In genomic region chr16:29847734-29848133, GRCm38 (mm10) we compare ENCODE assay signal across 21 mouse cellular contexts.
DNase-seq lines count a peak whose midpoint lies in the region; ATAC-seq and TF ChIP-seq lines count a peak whose summit lies in the region.
"Had no signal": no experiment of that assay in that cellular context is flagged by ENCODE, and none has a peak within 500 bp of the region (broad histone marks: within the 10 kb centered on the region; RNA-seq: fewer than 3 reads in every experiment).

No protein-coding gene starts in this region.

- no peak for TF ChIP-seq EP300 in MEL (IDR thresholded peaks at IDR 0.05; ENCODE audit: low read depth in 1 of 2, low read length in 2 of 2)

- no peaks in the 10 kb centered on the region; the same call in 1 of the 2 replicates for H3K79me2 ChIP-seq in MEL (ENCODE audit: control insufficient read depth, insufficient read depth, low read length, poor library complexity)

- DNase-seq in lung, adult 18-20 months = no peak
- DNase-seq in MEL (ENCODE audit: low read depth, low spot score) = peak; percentile 50
- DNase-seq in liver, embryonic 13.5 days = no peak
- DNase-seq in splenic B cell, adult 2 months (ENCODE audit: low read depth, low spot score) = peak; percentile 72
- DNase-seq in kidney, postnatal 14 days = no peak
- no peak for DNase-seq in left cerebral cortex, postnatal 25 days (ENCODE audit: low spot score in 2 of 2)
- DNase-seq: cerebellum, adult 11 months; cerebellum, postnatal 25 days; gastrocnemius, postnatal 36 days; kidney, adult 9 months; lung, embryonic 14.5 days; lung, postnatal 4 days; thymus, postnatal 25 days had no signal

- no peaks in the 10 kb centered on the region for H3K27me3 ChIP-seq in lung, embryonic 15.5 days
- H3K27me3 ChIP-seq in MEL (ENCODE audit: control insufficient read depth in 1 of 2, insufficient read depth in 2 of 2, low read length in 2 of 2) = no peaks in the 10 kb centered on the region
- no peaks in the 10 kb centered on the region for H3K27me3 ChIP-seq in liver, embryonic 13.5 days
- no peaks in the 10 kb centered on the region for H3K27me3 ChIP-seq in splenic B cell, adult 2 months (ENCODE audit: control insufficient read depth, insufficient read depth, low read length, poor library complexity, severe bottlenecking)
- H3K27me3 ChIP-seq: embryonic facial prominence, embryonic 15.5 days; Patski had no signal

- intact Hi-C loops in left cerebral cortex, postnatal 25 days (cut with DNase I) = no loop called here

- peaks cover 39% of the 10 kb centered on the region for H3K4me1 ChIP-seq in lung, embryonic 15.5 days
- peaks cover 40 to 56% of the 10 kb centered on the region in 2 experiments for H3K4me1 ChIP-seq in MEL (ENCODE audit: control insufficient read depth in 1 of 2, insufficient read depth in 2 of 2, low read length in 2 of 2)
- H3K4me1 ChIP-seq in liver, embryonic 13.5 days (replicated peaks) = peaks cover 68% of the 10 kb centered on the region

- H3K4me3 ChIP-seq in lung, embryonic 15.5 days = no peak overlapping the region
- peak overlapping the region in 1 of 2 experiments; percentile 18 for H3K4me3 ChIP-seq in MEL (ENCODE audit: control insufficient read depth in 1 of 2, insufficient read depth in 1 of 2, low read depth in 2 of 2, low read length in 2 of 2)
- no peak overlapping the region for H3K4me3 ChIP-seq in liver, embryonic 13.5 days (replicated peaks)
- H3K4me3 ChIP-seq: embryonic facial prominence, embryonic 15.5 days; hindbrain, embryonic 12.5 days; limb, embryonic 13.5 days; neural tube, embryonic 13.5 days had no signal

- no peak for TF ChIP-seq CTCF in MEL (IDR thresholded peaks at IDR 0.05 in 2 of 3, conservative IDR thresholded peaks at IDR 0.05 in 1 of 3; ENCODE audit: control insufficient read depth in 1 of 3, insufficient read depth in 1 of 3, low read depth in 2 of 3, low read length in 3 of 3, poor library complexity in 1 of 3, severe bottlenecking in 1 of 3)

- no peak overlapping the region for H3K9ac ChIP-seq in lung, embryonic 15.5 days
- peak overlapping the region; percentile 46 for H3K9ac ChIP-seq in MEL (ENCODE audit: control insufficient read depth, low read depth, low read length, poor library complexity, severe bottlenecking)
- no peak overlapping the region for H3K9ac ChIP-seq in liver, embryonic 13.5 days
- H3K9ac ChIP-seq: embryonic facial prominence, embryonic 15.5 days; hindbrain, embryonic 12.5 days; limb, embryonic 13.5 days; lung, embryonic 14.5 days; neural tube, embryonic 13.5 days had no signal

- no peak for ATAC-seq in lung, embryonic 15.5 days (ENCODE audit: borderline replicate concordance, extremely low read depth, low FRiP score, low TSS enrichment)
- ATAC-seq in liver, embryonic 13.5 days (ENCODE audit: low read depth) = no peak
- ATAC-seq: forebrain, embryonic 16.5 days; Patski had no signal

- no peak overlapping the region for H3K4me2 ChIP-seq in lung, embryonic 15.5 days
- H3K4me2 ChIP-seq in liver, embryonic 13.5 days = no peak overlapping the region
- H3K4me2 ChIP-seq: embryonic facial prominence, embryonic 15.5 days; hindbrain, embryonic 12.5 days; limb, embryonic 13.5 days; lung, embryonic 14.5 days; midbrain, embryonic 11.5 days; neural tube, embryonic 13.5 days had no signal

- TF ChIP-seq RAD21 in MEL (IDR thresholded peaks at IDR 0.05; ENCODE audit: low read depth, low read length) = no peak

- WGBS in lung, embryonic 15.5 days = 71% methylated on average over 4 of the region's 4 CpGs
- WGBS in liver, embryonic 13.5 days (ENCODE audit: insufficient replicate concordance) = 54% methylated on average over 4 of the region's 4 CpGs

- H3K27ac ChIP-seq in lung, embryonic 15.5 days = peak overlapping the region; percentile 8
- H3K27ac ChIP-seq in MEL (ENCODE audit: control insufficient read depth, low read depth, low read length) = peak overlapping the region; percentile 92
- H3K27ac ChIP-seq in liver, embryonic 13.5 days = peak overlapping the region; percentile 35; the same call in 1 of the 2 replicates
- H3K27ac ChIP-seq: embryonic facial prominence, embryonic 15.5 days; hindbrain, embryonic 12.5 days; limb, embryonic 13.5 days; neural tube, embryonic 13.5 days had no signal

- no peak for TF ChIP-seq POLR2A in MEL (IDR thresholded peaks at IDR 0.05; ENCODE audit: control insufficient read depth in 1 of 2, insufficient read depth in 1 of 2, low read depth in 1 of 2, low read length in 2 of 2, poor library complexity in 1 of 2)

- no peaks in the 10 kb centered on the region for H3K9me3 ChIP-seq in lung, embryonic 15.5 days
- no peaks in the 10 kb centered on the region for H3K9me3 ChIP-seq in MEL (replicated peaks; ENCODE audit: insufficient read depth, low read length)
- H3K9me3 ChIP-seq in liver, embryonic 13.5 days (replicated peaks) = no peaks in the 10 kb centered on the region
- H3K9me3 ChIP-seq: embryonic facial prominence, embryonic 15.5 days; hindbrain, embryonic 12.5 days; limb, embryonic 13.5 days; neural tube, embryonic 13.5 days had no signal

- no peaks in the 10 kb centered on the region for H3K36me3 ChIP-seq in lung, embryonic 15.5 days
- H3K36me3 ChIP-seq in MEL (ENCODE audit: control insufficient read depth in 1 of 2, insufficient read depth in 2 of 2, low read length in 2 of 2) = peaks cover 0 to 56% of the 10 kb centered on the region in 2 experiments; a peak in 2 of 4 replicates
- no peaks in the 10 kb centered on the region for H3K36me3 ChIP-seq in liver, embryonic 13.5 days
- no peaks in the 10 kb centered on the region for H3K36me3 ChIP-seq in splenic B cell, adult 2 months (ENCODE audit: control insufficient read depth, insufficient read depth, low read length, poor library complexity, severe bottlenecking)
- H3K36me3 ChIP-seq: embryonic facial prominence, embryonic 15.5 days; hindbrain, embryonic 12.5 days; limb, embryonic 13.5 days; neural tube, embryonic 13.5 days had no signal

TF ChIP-seq in MEL, 35 proteins besides CTCF, POLR2A, EP300 and RAD21:
- no peak for TF ChIP-seq BHLHE40 (IDR thresholded peaks at IDR 0.05; ENCODE audit: borderline replicate concordance, low read depth, low read length)
- TF ChIP-seq ETS1 (IDR thresholded peaks at IDR 0.05; ENCODE audit: low read depth, low read length) = peak; percentile 67
- no peak for TF ChIP-seq MYC (IDR thresholded peaks at IDR 0.05; ENCODE audit: low read depth, low read length)
- no peak for TF ChIP-seq TCF12 (IDR thresholded peaks at IDR 0.05; ENCODE audit: low read depth, low read length)
- TF ChIP-seq SIN3A (IDR thresholded peaks at IDR 0.05; ENCODE audit: low read length) = 0 out of 2 replicates have a peak, but pooled peaks have one; percentile 3
- no peak for TF ChIP-seq MAFK (IDR thresholded peaks at IDR 0.05; ENCODE audit: borderline replicate concordance, low read depth, low read length)
- no peak for TF ChIP-seq GABPA (IDR thresholded peaks at IDR 0.05; ENCODE audit: low read depth, low read length)
- TF ChIP-seq UBTF (IDR thresholded peaks at IDR 0.05; ENCODE audit: borderline replicate concordance, insufficient read depth, low read depth, low read length) = no peak
- TF ChIP-seq NELFE (IDR thresholded peaks at IDR 0.05; ENCODE audit: low read depth, low read length) = no peak
- TF ChIP-seq SMC3 (IDR thresholded peaks at IDR 0.05; ENCODE audit: low read depth, low read length) = no peak
- no peak for TF ChIP-seq MYB (IDR thresholded peaks at IDR 0.05; ENCODE audit: low read depth, low read length)
- TF ChIP-seq TAL1 (IDR thresholded peaks at IDR 0.05; ENCODE audit: low read length) = no peak

Comparison
In these comparisons a context has a peak if more than half of its experiments do, and no peak if none do; other contexts are left out.
1. H3K27ac ChIP-seq: peak in every context shown above with its lines; median percentile 92 in MEL; 35 in liver, embryonic 13.5 days; 8 in lung, embryonic 15.5 days.
2. DNase-seq: peak in MEL (single experiment) and splenic B cell, adult 2 months (single experiment); none in lung, adult 18-20 months (0 of 2), liver, embryonic 13.5 days (single experiment), kidney, postnatal 14 days (single experiment) and left cerebral cortex, postnatal 25 days (0 of 2).